Mouse (Mus musculus) MEL (cell line): ENCODE measurements around the gene Plekhh3.

ENCODE experiments used
- CTCF ChIP-seq, 3 experiments: IDR thresholded peaks in 2 of 3; conservative IDR thresholded peaks in 1 of 3; 2 replicates each; pipeline ENCODE4 v1.5.1; 2011 to 2012; ENCODE audit warnings: low read length in 3 of 3, low read depth in 2 of 3, mild to moderate bottlenecking in 2 of 3, improper control_type of control experiment in 1 of 3, inconsistent platforms in 1 of 3, mixed read lengths in 1 of 3, moderate library complexity in 1 of 3; ENCODE audit not compliant: control insufficient read depth in 1 of 3, insufficient read depth in 1 of 3, poor library complexity in 1 of 3, severe bottlenecking in 1 of 3
- MAX ChIP-seq: IDR thresholded peaks from 2 replicates; pipeline ENCODE4 v1.6.1; 2011; ENCODE audit warnings: low read length, improper control_type of control experiment
- POLR2A ChIP-seq, 2 experiments: IDR thresholded peaks; 2 replicates each; pipeline ENCODE4 v1.6.1; 2011 to 2012; ENCODE audit warnings: low read length in 2 of 2, mild to moderate bottlenecking in 2 of 2, control low read depth in 1 of 2, improper control_type of control experiment in 1 of 2, low read depth in 1 of 2, moderate library complexity in 1 of 2; ENCODE audit not compliant: control insufficient read depth in 1 of 2, insufficient read depth in 1 of 2, poor library complexity in 1 of 2
- POLR2AphosphoS5 ChIP-seq: IDR thresholded peaks from 2 replicates; pipeline ENCODE4 v1.6.1; 2012; ENCODE audit warnings: low read depth, borderline replicate concordance, mild to moderate bottlenecking, inconsistent platforms, low read length, moderate library complexity, mixed read lengths
- TCF12 ChIP-seq: IDR thresholded peaks from 2 replicates; pipeline ENCODE4 v1.6.1; 2014; ENCODE audit warnings: low read depth, mild to moderate bottlenecking, inconsistent platforms, low read length, improper control_type of control experiment, moderate library complexity

GRCm38 (mm10) chr11:101194643-101195042, 23.5 kb upstream of the Plekhh3 start:
- no peak for TF ChIP-seq TCF12
- TF ChIP-seq POLR2A (IDR thresholded peaks at IDR 0.05; ENCODE audit: control insufficient read depth in 1 of 2, insufficient read depth in 1 of 2, low read depth in 1 of 2, low read length in 2 of 2, poor library complexity in 1 of 2) = no peak
- TF ChIP-seq CTCF (IDR thresholded peaks at IDR 0.05 in 2 of 3, conservative IDR thresholded peaks at IDR 0.05 in 1 of 3; ENCODE audit: control insufficient read depth in 1 of 3, insufficient read depth in 1 of 3, low read depth in 2 of 3, low read length in 3 of 3, poor library complexity in 1 of 3, severe bottlenecking in 1 of 3) = no peak
- no peak for TF ChIP-seq MAX
- TF ChIP-seq POLR2AphosphoS5 = no peak
